Mouse (Mus musculus): Measurements from ENCODE around the gene Sipa1. TPM values are rescaled to one million over a fixed set of nuclear protein-coding genes. Genes with fewer than 3 reads are reported as not detected.

Gene Sipa1
- total RNA-seq, 2 experiments from 2014 or later, result 31.1 to 33.3 TPM

DNA sequence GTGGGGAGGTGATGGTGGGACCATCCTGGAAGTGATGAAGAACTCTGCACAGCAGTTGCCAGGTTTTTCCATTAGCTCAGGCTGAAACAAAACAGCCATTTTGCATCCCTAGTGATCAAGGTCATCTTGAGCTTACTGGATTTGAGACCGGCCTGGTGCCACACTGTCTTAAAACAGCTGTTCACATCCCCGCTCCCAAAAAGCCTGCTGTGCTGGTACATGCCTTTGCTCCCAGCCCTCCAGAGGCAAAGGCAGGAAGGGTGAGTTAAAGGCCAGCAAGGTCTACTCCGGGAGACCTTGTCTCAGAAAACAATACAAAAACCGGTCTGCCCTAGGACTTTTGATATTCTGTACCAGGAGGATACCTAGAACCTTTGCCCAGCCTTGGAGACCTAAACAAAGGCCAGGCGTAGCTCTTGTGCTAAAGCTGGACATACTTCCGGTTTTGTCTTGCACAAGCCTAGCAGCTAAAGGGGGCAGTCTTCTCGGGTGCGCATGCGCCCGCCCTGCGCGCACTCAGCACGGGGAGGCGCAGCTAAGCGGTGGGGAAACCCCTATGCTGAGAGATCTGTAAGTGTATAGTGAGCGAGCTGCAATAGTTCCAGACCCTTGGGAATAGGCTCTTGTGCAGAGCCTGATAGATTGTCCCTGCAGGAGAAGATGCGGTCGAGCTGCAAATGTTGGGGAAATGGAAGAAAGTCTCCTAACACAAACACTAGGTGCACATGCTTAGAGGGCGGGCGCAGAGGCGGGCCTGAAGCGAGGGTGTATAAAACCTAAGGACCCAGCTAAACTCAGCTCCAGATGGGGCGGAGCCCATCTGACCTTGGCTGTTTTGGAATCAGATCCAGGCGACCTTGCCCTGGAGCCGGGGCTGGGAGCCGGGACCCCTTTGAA is 14.9 kb downstream of the Sipa1 start:
- peak; percentile 76 for DNase-seq
- intact Hi-C loops (cut with DNase I), result no loop called here

DNA sequence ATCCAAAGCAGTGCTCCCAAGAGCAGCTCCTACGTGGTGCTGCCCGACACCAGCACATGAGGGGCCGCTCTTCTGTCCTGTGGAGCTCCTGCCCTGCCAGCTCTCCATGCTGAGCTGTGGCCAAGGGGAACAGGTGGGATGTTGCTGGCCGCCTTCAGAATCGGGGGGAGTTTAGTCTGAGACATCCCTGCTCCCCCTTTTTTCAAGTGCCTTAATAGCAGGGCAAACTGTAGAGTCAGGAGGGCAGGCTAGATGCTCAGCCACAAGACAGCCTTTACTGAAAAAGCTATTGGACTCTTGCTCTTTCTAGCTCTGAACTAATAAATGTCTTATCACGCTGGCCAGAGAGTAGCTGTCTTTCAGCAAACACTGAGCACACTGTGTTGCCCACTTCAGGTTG is 15.7 kb downstream of the Sipa1 start:
- DNase-seq, result no peak
- intact Hi-C loops (cut with DNase I), result no loop called here

DNA sequence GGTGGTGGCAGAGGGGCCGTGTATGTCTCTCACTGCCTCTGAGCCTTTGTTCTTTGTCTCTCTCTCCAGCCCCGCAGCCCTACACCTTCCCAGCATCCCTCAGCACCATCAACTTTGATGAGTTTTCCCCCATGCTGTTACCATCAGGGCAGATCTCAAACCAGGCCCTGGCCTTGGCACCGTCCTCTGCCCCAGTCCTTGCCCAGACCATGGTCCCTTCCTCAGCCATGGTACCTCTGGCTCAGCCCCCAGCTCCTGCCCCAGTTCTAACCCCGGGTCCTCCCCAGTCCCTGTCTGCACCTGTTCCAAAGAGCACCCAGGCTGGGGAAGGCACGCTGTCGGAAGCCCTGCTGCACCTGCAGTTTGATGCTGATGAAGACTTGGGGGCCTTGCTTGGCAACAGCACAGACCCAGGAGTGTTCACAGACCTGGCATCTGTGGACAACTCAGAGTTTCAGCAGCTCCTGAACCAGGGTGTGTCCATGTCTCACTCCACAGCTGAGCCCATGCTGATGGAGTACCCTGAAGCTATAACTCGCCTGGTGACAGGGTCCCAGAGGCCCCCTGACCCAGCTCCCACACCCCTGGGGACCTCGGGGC is 16.7 kb downstream of the Sipa1 start:
- intact Hi-C loops (cut with DNase I), result no loop called here

GRCm38 (mm10) chr19:5645280-5645679 is 18.2 kb downstream of the Sipa1 start:
- intact Hi-C loops (cut with DNase I), result no loop called here
- DNase-seq, result no peak

More for the DNA sequence above, 16.7 kb downstream of the Sipa1 start:
- no peak for DNase-seq

GRCm38 (mm10) chr19:5641641-5642040 is 21.9 kb downstream of the Sipa1 start:
- DNase-seq, result no peak
- intact Hi-C loops (cut with DNase I), result no loop called here

- intact Hi-C loops (cut with DNase I), result no loop called here
- no peak for DNase-seq
Observed at GRCm38 (mm10) chr19:5641021-5641420, 22.5 kb downstream of the Sipa1 start.

DNA sequence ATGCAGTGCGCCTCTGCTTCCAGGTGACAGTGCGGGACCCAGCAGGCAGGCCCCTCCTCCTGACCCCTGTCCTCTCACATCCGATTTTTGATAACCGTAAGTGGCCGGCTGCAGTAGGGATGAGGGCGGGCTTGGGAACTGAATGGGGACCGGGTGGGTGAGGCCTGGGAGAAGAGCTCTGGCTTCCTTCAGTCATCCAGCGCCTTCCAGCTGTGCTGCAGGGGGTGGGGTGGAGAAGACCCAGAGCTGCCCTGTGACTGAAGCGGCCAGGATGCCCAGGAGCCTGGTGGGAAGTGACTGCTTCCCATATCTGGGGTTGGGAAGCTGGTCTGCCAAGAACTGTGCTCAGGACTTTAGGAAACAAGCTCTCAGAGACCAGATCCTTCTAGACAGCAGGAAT is 23.2 kb downstream of the Sipa1 start:
- intact Hi-C loops (cut with DNase I), result no loop called here
- DNase-seq, result no peak

DNA sequence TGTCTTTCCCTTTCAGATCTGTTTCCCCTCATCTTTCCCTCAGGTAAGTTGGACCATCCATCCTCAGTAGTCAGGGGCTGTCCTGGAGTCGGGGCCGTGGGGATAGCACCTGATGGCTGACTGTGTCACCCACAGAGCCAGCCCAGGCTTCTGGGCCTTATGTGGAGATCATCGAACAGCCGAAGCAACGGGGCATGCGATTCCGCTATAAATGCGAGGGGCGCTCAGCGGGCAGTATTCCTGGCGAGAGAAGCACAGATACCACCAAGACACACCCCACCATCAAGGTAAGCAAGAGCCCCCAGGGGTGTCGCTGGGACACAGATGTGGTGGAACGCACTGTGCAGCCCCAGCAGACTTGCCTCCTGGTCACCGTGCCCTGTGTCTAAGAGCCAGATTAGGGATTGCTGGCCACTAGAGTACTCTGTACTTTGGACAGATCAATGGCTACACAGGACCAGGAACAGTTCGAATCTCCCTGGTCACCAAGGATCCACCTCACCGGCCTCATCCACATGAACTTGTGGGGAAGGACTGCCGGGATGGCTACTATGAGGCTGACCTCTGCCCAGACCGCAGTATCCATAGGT is 25.0 kb downstream of the Sipa1 start:
- intact Hi-C loops (cut with DNase I), result no loop called here
- no peak for DNase-seq

DNA sequence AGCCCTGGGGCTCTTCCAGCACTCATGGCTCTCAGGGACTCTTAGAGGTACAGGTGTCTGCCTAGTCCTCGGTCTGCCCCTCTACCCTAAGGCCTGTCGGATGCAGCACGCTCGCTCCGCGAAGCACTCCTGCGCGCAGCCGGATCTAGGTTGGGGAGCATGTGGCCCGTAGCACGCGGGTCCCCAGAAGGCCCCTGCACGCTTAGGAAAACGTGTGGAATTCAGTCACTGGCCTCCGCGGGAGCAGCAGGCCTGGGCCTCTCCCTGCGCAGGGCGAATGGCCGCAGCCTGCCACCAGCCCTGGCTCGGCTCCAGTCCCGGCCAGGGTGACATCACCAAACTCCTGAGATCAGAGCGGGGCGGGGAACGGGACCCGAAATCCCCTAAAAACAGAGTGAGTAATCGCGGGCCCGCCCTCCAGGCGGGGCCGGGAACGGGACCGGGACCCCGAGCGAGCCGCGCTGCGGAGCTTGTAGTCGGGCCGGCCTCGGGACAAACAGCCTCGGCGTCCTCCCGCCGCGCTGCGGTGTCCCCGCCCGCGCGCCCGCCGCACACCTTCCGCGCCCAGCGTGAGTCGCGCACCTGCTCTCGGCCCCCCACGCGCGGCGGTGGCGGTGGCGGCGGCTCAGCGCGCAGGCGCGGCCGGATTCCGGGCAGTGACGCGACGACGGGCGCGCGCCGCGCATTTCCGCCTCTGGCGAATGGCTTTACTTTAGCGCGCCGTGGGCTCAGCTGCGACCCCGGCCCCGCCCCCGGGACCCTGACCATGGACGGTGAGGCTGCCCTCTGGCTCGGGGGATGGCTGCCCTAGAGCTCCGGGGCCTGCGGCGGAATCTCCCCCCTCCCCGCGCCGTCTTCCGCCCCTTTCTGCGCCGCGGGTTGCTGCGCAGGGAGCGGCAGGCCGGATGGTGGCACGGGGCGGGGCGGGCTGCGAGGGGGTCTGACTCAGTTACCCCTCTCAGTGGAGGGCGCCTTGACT is 26.1 kb downstream of the Sipa1 start, which contains the start of gene Rela:
Gene Rela, plus strand, starts transcription at position 415 of the 979 bp plus-strand sequence.
- DNase-seq, result peak; percentile 92
- intact Hi-C loops (cut with DNase I), result loop anchor here (2.0 kb wide), 1 partner anchor 27 kb away; the partner anchor contains the start of gene Kat5

GRCm38 (mm10) chr19:5636571-5637041 is 26.9 kb downstream of the Sipa1 start:
- no peak for DNase-seq
- intact Hi-C loops (cut with DNase I), result loop anchor here (2.0 kb wide), 1 partner anchor 26 kb away; the partner anchor contains the start of gene Kat5

- intact Hi-C loops (cut with DNase I), result loop anchor here (2.0 kb wide), 1 partner anchor 25 kb away; the partner anchor contains the start of gene Kat5
- no peak for DNase-seq
Observed at GRCm38 (mm10) chr19:5636036-5636570, 27.4 kb downstream of the Sipa1 start.

GRCm38 (mm10) chr19:5632120-5632519 is 31.4 kb downstream of the Sipa1 start:
- intact Hi-C loops (cut with DNase I), result no loop called here
- no peak for DNase-seq

- intact Hi-C loops (cut with DNase I), result no loop called here
- no peak for DNase-seq
Observed at GRCm38 (mm10) chr19:5629907-5630306, 33.6 kb downstream of the Sipa1 start.

DNA sequence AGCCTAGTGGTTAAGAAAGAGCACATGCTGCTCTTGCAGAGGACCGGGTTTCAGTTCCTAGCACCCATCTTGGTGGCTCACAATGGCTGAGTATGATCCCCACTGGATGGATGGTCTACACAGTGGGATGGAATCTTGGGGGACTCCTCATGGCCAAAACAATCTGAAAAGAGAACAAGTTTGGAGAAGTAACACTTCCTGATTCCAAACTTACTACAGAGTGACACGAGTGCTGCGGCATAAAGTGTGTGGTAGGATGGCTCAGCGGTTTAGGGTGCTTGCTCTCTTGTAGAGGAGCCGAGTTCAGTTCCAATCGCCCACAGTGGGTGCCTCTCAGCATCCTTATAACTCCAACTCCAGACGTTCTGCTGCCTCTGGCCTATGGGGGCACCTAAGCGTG is 38.2 kb downstream of the Sipa1 start:
- intact Hi-C loops (cut with DNase I), result no loop called here
- DNase-seq, result no peak

GRCm38 (mm10) chr19:5621884-5622283 is 41.6 kb downstream of the Sipa1 start:
- intact Hi-C loops (cut with DNase I), result no loop called here
- DNase-seq, result no peak

- DNase-seq, result no peak
- intact Hi-C loops (cut with DNase I), result no loop called here
Observed at GRCm38 (mm10) chr19:5620007-5620406, 43.5 kb downstream of the Sipa1 start.

- intact Hi-C loops (cut with DNase I), result no loop called here
- no peak for DNase-seq
Observed at GRCm38 (mm10) chr19:5614953-5615352, 48.6 kb downstream of the Sipa1 start.

GRCm38 (mm10) chr19:5612762-5613411 is 50.6 kb downstream of the Sipa1 start:
- DNase-seq, result no peak
- intact Hi-C loops (cut with DNase I), result no loop called here

DNA sequence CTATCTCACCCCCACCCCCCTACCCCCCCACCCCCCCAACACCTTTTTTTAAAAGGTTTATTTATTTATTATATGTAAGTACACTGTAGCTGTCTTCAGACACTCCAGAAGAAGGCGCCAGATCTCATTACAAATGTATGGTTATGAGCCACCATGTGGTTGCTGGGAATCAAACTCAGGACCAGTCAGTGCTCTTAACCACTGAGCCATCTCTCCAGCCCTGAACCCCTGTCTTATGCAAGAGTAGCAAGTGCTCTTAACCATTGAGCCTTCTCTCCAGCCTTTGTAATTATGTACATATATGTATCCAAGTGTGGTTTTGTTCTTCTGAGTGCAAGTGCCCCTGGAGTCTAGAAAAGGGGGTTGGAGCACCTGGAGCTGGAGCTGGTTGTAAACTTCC is 51.5 kb downstream of the Sipa1 start:
- intact Hi-C loops (cut with DNase I), result loop anchor here (2.0 kb wide), 1 partner anchor 25 kb away; the partner anchor contains the start of gene Rela
- no peak for DNase-seq
